Mouse (Mus musculus): ENCODE measurements at regions not wholly inside any gene's neighbourhood (a gene's known extent, or its start where the extent isn't known, plus 50 kb on each side); places are given as distances from the start of the nearest gene placed in this dataset.

DNA sequence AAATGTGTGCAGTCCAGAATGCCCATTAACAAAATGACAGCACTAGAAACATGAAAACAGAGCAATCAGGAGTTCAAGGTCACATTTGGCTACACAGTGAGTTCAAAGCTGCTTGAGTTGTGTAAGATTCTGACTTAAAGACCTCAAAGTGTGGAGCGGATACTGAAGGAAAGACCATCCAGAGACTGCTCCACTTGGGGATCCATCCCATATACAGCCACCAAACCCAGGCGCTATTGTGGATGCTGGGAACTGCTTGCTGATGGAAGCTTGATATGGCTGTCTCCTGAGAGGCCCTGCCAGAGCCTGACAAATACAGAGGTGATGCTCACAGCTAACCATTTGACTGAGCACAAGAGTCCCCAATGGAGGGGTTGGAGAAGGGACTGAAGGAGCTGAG, 98.1 kb upstream of the C1qtnf7 start:
- TF ChIP-seq CTCF (conservative IDR thresholded peaks at IDR 0.05; ENCODE audit: low read length) = no peak
- TF ChIP-seq NANOG (IDR thresholded peaks at IDR 0.05; ENCODE audit: borderline replicate concordance, low read length) = no peak
